Mouse (Mus musculus) embryo, embryonic 9.5 days (tissue): ENCODE data around the gene Scn11a.
A peak's percentile ranks its signal among the peaks of the same experiment; 100 is the strongest.

Experiments used
- DNase-seq: peaks from one replicate; pipeline ENCODE4 v3.0.0-alpha.2; 2017; ENCODE audit errors: extremely low spot score

Gene Scn11a

GRCm38 (mm10) chr9:119825297-119825696 lies at the start of gene Scn11a:
Gene Scn11a (minus strand): TSS chr9:119825456.
- DNase-seq, result no peak

- DNase-seq, result no peak
These were observed 28.9 kb upstream of the Scn11a start for GRCm38 (mm10) chr9:119854170-119854569.

GRCm38 (mm10) chr9:119853071-119853846 lies 28.0 kb upstream of the Scn11a start:
- DNase-seq, result no peak

GRCm38 (mm10) chr9:119852347-119853030 lies 27.2 kb upstream of the Scn11a start:
- no peak for DNase-seq

- DNase-seq, result no peak
These were observed 24.0 kb upstream of the Scn11a start for GRCm38 (mm10) chr9:119849214-119849613.

GRCm38 (mm10) chr9:119848671-119849070 lies 23.4 kb upstream of the Scn11a start:
- no peak for DNase-seq

- no peak for DNase-seq
These were observed 21.9 kb upstream of the Scn11a start for GRCm38 (mm10) chr9:119847187-119847586.

- DNase-seq, result no peak
These were observed 19.5 kb upstream of the Scn11a start for GRCm38 (mm10) chr9:119844724-119845123.

GRCm38 (mm10) chr9:119843549-119843948 lies 18.3 kb upstream of the Scn11a start:
- DNase-seq, result no peak

GRCm38 (mm10) chr9:119842541-119843169 lies 17.4 kb upstream of the Scn11a start:
- DNase-seq, result no peak

- no peak for DNase-seq
These were observed 16.8 kb upstream of the Scn11a start for GRCm38 (mm10) chr9:119842091-119842490.

- no peak for DNase-seq
These were observed 15.9 kb upstream of the Scn11a start for GRCm38 (mm10) chr9:119841159-119841558.

- no peak for DNase-seq
These were observed 10.4 kb upstream of the Scn11a start for GRCm38 (mm10) chr9:119835581-119836125.

GRCm38 (mm10) chr9:119831001-119831400 lies 5.7 kb upstream of the Scn11a start:
- no peak for DNase-seq

GRCm38 (mm10) chr9:119823722-119824121 lies 1.5 kb downstream of the Scn11a start:
- no peak for DNase-seq

- DNase-seq, result no peak
These were observed 11.6 kb downstream of the Scn11a start for GRCm38 (mm10) chr9:119813631-119814030.

- DNase-seq, result no peak
These were observed 18.8 kb downstream of the Scn11a start for GRCm38 (mm10) chr9:119806491-119806890.

- no peak for DNase-seq
These were observed 20.8 kb downstream of the Scn11a start for GRCm38 (mm10) chr9:119804501-119804847.

- DNase-seq, result no peak
These were observed 21.3 kb downstream of the Scn11a start for GRCm38 (mm10) chr9:119803845-119804500.

GRCm38 (mm10) chr9:119803169-119803827 lies 22.0 kb downstream of the Scn11a start:
- DNase-seq, result peak; percentile 16

- DNase-seq, result no peak
These were observed 23.8 kb downstream of the Scn11a start for GRCm38 (mm10) chr9:119801460-119801859.
